Mouse (Mus musculus): Measurements from ENCODE around the gene Lyzl4.

- TF ChIP-seq CTCF (IDR thresholded peaks at IDR 0.05) (no peak), EP300 (IDR thresholded peaks at IDR 0.05) (no peak)
Observed at GRCm38 (mm10) chr9:121639790-121640189, 2.1 kb downstream of the Lyzl4 start.

All from lung, postnatal 0 days (tissue).